Mouse (Mus musculus): ENCODE measurements around the gene Aire.

Aire gene

GRCm38 (mm10) chr10:78043406-78043836 is at the start of gene Aire:
Gene Aire, minus strand, starts transcription at chr10:78043610.
- peak; percentile 84 for DNase-seq (ENCODE audit: low read depth, low spot score)

- no peak for DNase-seq (ENCODE audit: low read depth, low spot score)
Measured at GRCm38 (mm10) chr10:78092725-78093029, 49.3 kb upstream of the Aire start.

- DNase-seq (ENCODE audit: low read depth, low spot score): no peak
Measured at GRCm38 (mm10) chr10:78091865-78092724, 48.7 kb upstream of the Aire start.

- no peak for DNase-seq (ENCODE audit: low read depth, low spot score)
Measured at GRCm38 (mm10) chr10:78090706-78091491, 47.5 kb upstream of the Aire start.

- no peak for DNase-seq (ENCODE audit: low read depth, low spot score)
Measured at GRCm38 (mm10) chr10:78090246-78090645, 46.8 kb upstream of the Aire start.

GRCm38 (mm10) chr10:78087101-78087511 is 43.7 kb upstream of the Aire start:
- no peak for DNase-seq (ENCODE audit: low read depth, low spot score)

GRCm38 (mm10) chr10:78086444-78087061 is 43.1 kb upstream of the Aire start:
- no peak for DNase-seq (ENCODE audit: low read depth, low spot score)

GRCm38 (mm10) chr10:78085711-78086110 is 42.3 kb upstream of the Aire start:
- no peak for DNase-seq (ENCODE audit: low read depth, low spot score)

GRCm38 (mm10) chr10:78084073-78084472 is 40.7 kb upstream of the Aire start:
- DNase-seq (ENCODE audit: low read depth, low spot score): no peak

- no peak for DNase-seq (ENCODE audit: low read depth, low spot score)
Measured at GRCm38 (mm10) chr10:78079955-78080591, 36.7 kb upstream of the Aire start.

GRCm38 (mm10) chr10:78078276-78078675 is 34.9 kb upstream of the Aire start:
- DNase-seq (ENCODE audit: low read depth, low spot score): no peak

- no peak for DNase-seq (ENCODE audit: low read depth, low spot score)
Measured at GRCm38 (mm10) chr10:78077862-78078261, 34.5 kb upstream of the Aire start.

- DNase-seq (ENCODE audit: low read depth, low spot score): no peak
Measured at GRCm38 (mm10) chr10:78074977-78075376, 31.6 kb upstream of the Aire start.

GRCm38 (mm10) chr10:78074151-78074550 is 30.7 kb upstream of the Aire start:
- DNase-seq (ENCODE audit: low read depth, low spot score): no peak

GRCm38 (mm10) chr10:78069101-78070011 is 25.9 kb upstream of the Aire start, which contains the start of gene Icosl:
Gene Icosl, plus strand, starts transcription at chr10:78069302.
- peak; percentile 82 for DNase-seq (ENCODE audit: low read depth, low spot score)

GRCm38 (mm10) chr10:78068541-78068940 is 25.1 kb upstream of the Aire start:
- no peak for DNase-seq (ENCODE audit: low read depth, low spot score)

- DNase-seq (ENCODE audit: low read depth, low spot score): peak; percentile 29
Measured at GRCm38 (mm10) chr10:78067226-78067625, 23.8 kb upstream of the Aire start.

- no peak for DNase-seq (ENCODE audit: low read depth, low spot score)
Measured at GRCm38 (mm10) chr10:78063122-78063521, 19.7 kb upstream of the Aire start.

GRCm38 (mm10) chr10:78057056-78057455 is 13.6 kb upstream of the Aire start:
- no peak for DNase-seq (ENCODE audit: low read depth, low spot score)
